Mouse (Mus musculus) T-cell, adult 2 months (primary cell): ENCODE data around the gene Rdh16f1.

Experiments
- DNase-seq: peaks from one replicate; pipeline ENCODE4 v3.0.0; 2022; ENCODE audit warnings: low spot score

Gene Rdh16f1

DNA sequence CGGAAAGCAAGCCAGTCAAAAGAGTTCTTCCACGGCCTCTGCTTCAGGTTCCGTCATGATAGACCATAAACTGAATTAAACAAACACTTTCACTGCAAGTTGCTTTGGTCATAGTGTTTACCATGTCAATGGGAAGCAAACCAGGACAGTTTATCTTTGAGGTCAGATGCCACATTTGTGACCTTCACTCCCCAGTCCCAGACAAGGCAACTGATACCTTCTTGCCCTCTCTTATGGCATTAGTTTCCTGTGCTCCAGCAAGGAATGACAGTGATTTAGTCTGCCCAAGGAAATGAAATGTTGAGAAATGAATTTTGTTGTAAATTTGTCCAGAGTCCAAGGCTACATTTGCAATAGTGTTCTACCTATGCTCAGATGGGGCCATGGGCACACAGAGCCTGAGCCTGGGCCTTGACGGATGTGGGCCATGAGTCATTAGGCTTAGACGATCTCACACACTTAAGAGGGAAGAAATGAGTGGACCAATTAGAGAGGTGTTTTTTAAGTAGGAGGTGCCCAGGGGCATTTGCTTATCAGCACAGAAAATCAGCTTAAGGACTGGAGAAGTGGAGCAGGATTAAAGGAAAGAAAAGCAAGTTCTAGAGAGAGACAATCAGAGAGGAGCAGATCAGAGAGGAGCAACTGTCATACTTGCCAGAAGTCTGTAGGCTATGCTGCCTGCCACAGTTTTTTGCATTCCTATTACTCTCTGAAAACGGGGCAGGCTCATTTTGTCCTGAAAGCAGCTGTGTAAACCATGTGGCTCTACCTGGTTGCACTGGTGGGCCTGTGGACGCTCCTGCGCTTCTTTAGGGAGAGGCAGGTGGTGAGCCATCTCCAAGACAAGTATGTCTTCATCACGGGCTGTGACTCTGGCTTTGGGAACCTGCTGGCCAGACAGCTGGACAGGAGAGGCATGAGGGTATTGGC lies at the start of gene Rdh16f1, which contains the start of gene Rdh1:
Gene Rdh16f1, plus strand, starts transcription at position 607 of the 930 bp plus-strand sequence.
Gene Rdh1, plus strand, starts transcription at position 541 of the 930 bp plus-strand sequence.
- no peak for DNase-seq

DNA sequence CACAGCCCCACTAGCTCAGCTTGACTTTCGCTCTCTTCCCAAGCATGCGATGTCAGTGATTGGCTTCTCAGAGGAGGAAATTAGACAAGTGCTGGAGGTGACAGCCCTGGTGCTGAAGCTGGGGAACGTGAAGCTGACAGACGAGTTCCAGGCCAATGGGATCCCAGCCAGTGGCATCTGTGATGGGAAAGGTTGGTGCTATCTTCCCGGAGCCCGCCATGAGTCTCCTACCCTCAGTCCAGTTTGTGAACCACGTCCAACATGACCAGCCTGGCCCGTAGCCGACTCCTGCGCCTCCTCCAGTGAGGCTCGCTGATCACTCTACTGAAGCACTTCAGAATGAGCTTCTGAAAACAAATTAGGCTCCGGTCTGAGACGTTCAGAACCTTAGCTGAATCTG lies 49.3 kb upstream of the Rdh16f1 start:
- no peak for DNase-seq

DNA sequence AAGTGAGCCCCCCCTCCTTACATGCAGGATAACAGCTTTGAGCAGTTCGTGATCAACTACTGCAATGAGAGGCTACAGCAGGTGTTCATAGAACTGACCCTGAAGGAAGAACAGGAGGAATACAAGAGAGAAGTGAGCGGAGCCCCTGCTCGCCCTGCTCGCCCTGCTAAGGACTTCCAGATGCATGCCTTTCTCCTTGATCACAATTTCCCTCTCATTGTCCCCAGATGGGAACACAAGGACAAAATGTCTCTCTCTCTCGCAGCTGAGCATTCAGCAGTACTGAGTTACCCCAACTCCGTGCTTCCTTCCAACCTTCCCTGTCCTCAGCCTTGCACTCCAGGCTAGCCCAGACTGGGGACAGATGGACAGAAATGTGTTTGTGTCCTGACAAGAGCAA lies 46.9 kb upstream of the Rdh16f1 start:
- DNase-seq = no peak

DNA sequence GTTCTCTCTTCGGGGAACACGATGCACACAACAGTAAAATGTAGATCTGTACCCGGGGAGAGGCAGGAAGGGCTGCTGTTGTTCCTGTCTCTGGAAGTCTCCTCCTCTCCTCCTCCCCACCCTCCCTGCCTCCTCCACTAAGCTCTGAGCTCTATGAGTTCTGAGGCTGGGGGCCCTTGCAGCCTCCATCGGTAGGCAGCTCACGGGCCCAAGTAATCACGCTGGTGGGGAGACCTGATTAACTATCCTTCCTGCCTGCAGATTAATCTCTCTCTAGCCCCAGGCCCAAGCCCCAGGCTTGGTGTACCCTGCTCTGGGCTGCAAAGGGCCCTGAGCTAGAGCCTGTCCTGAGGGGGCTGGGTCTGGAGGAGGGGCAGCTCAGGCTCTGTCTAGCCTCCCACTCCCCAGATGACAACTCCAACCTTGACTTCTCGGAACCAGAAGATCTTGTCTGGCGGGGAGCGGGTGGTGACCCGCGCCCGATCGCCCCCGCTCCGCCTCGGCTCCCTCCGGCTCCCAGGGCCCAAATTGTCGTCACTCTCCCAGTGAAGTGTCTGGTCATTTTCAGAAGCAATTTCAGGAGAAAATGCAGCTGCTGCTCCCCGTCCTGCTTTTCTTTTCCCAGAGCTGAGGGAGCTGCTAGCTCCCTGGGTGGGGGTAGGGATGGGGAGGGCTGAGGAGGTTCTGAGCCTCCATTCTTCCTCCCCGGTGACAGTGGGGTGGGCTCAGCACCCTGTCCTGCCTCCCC lies 37.7 kb upstream of the Rdh16f1 start:
- no peak for DNase-seq

DNA sequence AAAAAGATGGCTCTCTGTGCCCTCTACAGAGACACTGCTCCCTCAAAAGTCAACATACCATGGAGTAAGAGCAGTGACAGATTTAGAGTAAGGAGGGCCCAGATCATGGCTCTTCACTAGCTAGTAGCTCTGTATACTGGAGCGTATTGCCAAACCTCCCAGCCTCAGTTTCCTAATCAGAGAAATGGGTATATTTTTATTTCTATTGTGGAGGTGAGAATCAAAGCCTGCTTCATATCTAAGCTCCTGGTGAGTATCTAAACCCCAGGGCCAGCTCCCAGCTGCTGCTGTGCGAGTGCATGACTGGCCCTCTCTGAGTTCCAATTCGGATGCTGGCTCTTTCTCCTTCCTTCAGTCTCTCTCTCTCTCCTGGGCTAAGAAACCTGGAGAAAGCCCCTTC lies 35.4 kb upstream of the Rdh16f1 start, which contains the start of gene Tac2:
Gene Tac2, plus strand, starts transcription at position 301 of the 400 bp plus-strand sequence.
- no peak for DNase-seq

DNA sequence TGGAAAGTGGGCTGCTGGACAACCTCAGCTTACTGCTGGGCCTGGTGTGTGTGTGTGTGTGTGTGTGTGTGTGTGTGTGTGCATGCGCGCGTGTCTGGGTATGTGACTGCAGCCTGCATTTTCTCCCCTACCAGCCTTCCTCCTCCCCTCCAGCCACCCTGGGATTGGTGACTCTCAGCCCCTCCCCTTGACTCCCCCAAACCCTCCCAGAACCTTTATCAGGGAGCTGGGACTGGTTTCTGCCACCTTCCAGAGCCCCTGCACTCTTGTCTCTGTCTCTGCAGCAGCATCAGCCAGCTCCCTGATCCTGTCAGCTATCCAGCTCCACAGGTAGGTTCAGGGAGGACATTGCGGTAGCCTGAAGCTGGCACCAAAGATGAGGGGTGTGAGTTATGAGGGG lies 34.5 kb upstream of the Rdh16f1 start:
- DNase-seq = no peak

DNA sequence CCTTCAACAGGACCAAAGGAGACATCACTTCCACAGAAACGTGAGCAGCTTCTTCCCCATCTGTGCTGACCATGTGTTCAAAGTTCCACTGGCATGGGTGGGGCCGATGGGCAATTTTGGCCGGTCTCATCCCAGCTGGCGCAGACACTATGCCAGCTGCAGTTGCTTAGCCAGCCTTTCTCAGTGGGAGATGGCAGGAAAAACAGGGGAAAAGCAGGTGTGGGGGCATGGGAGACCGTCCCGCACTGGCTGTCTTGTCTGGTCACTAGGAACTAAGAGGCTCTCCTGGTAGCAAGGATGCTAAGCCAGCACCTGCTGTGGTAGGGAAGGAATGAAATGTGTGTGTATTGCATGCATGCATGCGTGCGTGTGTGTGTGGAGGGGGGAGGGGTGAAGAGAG lies 31.1 kb upstream of the Rdh16f1 start:
- DNase-seq = no peak

DNA sequence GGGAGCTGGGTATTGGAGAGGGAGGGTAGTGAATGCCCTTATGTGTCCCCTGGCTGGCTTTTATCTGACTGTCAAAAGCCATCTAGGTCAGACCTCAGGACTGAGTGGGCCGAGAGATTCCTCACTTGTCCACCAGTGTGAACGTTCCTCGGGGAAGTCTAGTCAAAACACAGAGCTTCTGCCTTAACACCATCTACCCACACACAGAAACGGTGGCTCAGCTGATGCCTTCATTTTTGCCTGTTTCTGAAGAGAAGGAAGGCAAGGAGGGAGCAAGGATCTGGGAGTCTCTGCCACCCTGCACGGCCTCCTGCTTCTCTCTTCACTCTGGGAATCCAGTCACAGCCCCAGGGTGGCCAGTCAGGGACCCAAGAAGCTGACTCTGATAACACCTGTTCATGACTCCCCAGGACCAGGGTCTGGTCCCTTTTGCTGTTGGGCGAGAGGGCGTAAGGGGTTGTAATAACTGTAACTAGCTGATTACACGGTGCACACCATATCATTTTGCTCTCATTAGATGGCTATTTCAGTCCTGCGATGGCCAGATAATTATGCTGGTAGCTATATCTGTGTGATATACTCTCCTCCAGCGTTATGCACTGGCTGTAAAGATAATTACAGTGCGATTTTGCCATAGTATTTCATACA lies 29.2 kb upstream of the Rdh16f1 start:
- DNase-seq = no peak

DNA sequence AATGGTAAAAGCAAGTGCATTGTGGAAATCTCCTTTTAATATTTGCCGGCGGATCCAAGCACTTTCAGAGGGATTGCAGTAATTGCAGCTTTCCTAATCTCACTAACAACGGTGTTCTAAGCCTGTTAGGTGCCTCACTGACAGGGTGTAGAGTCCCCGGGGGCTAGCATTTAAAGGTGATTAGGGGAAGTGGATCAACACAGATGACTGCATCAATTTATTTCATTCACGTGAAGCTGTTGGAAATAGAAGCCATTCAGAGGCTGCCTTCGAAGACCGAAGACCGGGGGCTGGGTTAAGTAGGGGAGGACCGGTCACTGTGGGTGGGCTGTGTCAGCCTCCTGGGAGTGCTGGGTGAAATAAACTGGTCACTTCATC lies 28.7 kb upstream of the Rdh16f1 start:
- DNase-seq = no peak

DNA sequence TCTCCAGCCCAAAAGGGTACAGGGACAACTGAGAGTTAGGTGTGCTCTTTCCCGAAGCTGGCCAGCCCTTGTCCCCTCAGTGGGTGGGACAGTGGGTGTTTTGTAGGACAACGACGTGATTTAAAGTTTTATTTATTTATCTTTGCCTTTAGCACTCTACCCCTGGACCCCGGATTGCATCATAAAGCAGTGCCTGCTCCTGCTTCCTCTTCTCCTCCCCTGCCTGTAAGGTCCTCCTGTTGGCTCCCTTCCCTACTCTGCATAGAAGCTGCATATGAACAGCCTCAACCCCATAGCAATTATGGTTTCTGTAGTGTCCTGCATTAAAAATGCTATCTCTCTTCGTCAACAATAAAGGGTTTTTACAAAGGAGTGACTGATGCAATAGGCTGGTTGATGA lies 28.2 kb upstream of the Rdh16f1 start:
- no peak for DNase-seq

DNA sequence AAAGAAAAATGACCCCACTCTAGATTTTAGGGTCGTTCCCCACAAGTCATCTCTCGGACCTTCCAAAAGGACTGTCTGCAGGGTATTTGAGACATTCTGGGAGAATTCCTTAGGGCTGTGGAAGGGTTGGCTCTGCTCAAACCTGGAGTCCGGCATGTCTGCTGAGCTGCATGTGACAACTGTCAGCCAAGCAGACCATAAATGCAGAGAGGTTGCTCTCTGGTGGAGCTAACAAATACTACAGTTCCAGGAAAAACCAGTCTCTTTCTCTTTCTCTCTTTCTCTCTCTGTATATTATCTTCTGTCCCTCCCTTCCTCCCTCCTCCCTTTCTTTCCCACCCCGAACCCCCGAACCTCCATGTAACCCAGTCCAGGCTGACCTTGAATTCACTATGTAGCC lies 25.2 kb upstream of the Rdh16f1 start:
- DNase-seq = no peak

DNA sequence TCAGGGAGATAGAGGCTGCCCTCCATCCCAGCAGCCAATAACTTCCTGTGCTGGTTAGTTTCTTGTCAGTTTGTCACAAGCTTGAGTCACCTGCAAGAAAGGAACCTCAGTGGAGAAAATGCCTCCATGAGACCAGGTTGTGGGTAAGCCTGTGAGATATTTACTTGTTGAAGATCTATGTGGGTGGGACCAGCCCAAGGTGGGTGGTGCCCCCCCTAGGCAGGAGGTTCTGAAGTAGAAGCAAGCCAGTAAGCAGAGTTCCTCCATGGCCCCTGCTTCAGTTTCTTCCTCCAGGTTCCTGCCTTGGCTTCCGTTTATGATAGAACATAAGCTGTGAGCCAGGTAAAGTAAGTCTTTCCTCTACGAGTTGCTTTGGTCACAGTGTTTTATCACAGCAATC lies 23.3 kb upstream of the Rdh16f1 start:
- DNase-seq = no peak

DNA sequence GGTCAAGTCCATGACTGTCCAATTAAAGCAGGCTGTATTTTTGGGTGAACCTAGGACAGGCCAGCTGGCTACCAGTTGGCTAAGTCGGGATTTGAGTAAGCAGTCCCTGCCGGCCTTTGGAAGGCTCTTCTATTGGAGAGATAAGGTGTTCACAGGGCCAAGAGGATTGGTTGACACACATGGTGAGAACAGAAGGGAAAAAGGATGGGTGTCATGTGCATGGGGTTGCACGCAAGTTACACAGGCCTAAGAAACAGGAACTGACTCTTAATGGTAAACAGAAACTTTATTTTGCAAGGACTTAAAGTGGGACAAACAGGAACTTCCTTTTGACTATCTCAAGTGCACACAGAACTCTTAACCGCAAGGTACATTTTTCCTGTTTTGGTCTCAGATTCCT lies 22.7 kb upstream of the Rdh16f1 start:
- no peak for DNase-seq

DNA sequence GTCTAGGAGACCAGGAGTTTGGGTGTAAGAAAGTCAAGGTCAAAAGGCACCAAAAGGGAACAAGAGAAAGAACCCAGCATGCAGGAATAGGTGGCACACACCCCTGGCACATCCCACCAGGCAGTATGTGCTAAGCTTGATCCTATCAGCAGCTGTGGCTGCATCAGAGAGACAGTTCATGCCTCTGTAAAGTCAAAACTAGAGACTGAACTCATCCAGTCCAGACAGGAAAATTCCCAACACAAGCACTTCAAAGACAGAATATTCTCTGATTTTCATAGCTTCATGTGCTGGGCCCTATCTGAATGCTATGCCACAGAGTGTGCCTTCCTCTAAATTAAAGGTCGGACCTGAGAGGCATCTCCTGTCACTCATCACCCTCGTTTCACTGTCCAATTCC lies 22.0 kb upstream of the Rdh16f1 start:
- no peak for DNase-seq

DNA sequence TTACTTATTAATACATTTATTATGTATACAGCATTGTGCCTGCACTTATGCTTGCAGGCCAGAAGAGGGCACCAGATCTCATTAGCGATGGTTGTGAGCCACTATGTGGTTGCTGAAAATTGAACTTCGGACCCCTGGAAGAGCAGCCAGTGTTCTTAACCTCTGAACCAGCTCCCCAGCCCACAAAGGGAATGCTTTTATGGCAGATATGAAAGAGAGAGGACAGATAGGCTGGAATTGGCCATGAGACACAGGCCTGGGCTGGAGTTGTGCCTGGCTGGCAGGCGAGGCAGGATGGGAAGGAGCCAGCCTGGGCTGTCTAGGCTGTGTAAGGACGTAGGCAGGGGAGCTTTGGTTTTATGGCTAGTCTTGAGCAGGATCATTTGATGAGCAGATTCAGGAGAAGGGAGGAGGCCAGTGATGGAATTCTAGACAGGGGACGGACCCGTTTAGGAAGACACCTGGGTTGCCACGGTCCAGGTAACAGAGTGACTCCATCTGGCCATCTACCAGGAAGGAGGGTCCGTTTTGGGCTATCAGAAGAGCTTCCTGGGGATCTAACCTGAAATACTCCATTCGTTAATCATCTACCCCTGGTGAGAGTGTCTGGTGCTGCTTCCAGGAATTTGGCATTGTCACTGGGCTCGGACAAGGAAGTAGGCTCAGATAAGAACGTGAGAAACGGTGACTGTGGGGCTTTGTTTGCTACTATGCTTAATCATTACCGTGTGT lies 21.3 kb upstream of the Rdh16f1 start:
- peak; percentile 41 for DNase-seq

DNA sequence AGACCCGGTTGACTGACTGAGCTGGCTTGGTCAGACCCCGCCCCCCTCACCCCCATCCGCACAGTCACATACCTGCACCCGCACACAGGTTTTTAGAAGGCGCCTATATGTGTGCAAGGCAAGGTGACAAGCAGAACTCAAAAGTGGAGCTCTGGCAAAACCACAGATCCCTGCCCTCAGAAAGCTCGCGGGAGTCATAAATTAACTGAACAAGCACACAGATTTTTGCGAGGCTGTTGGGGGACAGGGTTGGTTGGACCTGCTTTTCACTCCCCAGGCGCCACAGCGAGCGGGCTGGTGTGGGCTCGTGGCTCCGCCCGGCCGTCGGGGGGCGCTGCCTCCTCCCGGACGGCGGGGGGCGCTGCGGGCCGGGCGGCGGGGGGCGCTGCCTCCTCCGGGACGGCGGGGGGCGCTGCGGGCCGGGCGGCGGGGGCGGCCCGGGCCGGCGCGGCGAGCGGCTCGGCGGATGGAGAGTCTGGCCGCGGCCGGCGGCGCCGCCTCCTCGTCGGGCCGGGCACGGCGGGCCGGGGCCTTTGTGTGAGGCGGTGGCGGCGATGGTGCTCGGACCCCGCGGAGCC lies 20.4 kb upstream of the Rdh16f1 start, which contains the start of gene Zbtb39:
Gene Zbtb39, plus strand, starts transcription at position 456 of the 578 bp plus-strand sequence.
- DNase-seq = peak; percentile 82

DNA sequence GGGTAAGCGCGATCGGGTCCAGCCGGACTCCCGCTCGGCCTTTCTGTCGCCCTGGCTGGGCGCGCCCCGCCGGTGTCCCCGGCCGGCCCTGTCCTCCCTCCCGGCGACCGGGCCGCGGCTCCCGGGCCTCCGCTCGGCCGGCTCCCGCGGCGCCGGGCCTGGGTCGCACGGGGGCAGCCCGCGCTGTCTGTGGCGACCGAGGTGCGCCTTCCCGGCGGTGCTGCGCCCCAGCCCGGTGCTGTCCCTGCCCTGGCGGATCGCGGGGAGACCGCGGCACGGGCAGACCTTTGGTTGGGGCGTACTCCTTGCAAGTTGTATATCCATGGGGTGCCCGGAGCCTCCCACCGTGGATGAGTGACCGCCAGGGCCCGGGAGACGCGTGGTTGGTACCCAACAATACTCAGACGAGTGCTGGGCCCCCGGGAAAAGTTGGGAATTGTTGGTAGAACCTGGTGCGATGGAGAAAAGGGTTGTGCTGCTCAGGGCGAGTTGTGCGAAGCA lies 19.9 kb upstream of the Rdh16f1 start:
- peak; percentile 27 for DNase-seq

DNA sequence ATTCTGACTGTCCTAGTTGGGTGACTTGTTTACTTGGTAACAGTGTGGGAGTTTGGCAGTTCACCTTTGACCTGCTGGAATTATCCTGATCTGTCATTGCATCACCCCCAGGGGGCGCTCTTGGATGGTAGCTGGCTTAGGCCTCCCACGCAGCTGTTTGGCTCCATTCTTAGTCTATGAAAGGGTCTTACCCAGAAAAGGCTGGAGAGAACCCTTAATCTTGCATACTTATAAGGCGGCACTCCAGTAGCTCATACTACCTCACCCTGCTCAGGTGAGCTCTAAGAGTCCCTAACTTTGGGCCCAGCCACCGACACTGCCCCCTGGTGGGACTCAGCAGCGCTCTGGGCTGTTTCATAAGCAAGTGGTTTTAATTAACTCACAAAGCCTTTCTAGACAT lies 14.9 kb upstream of the Rdh16f1 start:
- peak; percentile 54 for DNase-seq

DNA sequence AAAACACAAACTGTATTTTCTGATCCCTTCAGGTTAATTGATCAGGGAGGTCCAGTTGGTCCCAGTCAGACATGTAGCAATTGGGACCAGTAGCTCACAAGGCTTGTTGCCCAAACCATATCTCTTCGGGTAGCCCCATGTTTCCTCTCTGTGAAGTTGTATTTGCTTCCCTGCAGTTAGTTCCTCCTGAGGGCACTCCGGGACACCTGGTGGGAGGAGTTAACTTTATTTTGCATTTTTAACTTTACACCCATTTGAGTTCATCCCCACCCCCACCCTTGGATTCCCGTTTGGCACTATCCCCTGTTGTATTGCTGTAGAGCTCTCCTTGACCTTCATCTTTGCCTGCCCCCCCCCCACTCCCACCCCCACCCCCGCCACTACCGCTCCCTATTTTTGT lies 13.7 kb upstream of the Rdh16f1 start:
- no peak for DNase-seq

DNA sequence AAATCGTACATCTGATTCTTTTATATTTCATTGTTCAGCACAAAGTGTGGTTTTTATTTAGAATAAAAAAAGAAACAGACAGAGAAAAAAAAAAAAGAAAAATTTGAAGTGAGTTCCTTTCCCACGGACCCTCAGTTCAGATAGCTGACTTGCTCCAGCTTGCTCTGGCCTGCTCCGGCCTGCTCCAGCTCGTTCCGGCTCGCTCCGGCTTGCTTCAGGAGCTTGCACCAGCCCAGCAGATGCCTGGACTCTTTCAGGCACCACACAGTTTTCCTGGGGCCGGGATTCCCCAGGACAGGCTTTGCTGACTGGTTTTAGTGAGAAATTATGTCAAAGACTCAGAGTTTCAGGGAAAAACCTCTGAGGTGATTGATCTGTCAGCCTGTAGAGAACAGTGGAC lies 12.3 kb upstream of the Rdh16f1 start:
- DNase-seq = no peak
